Mouse (Mus musculus) MEL (cell line): ENCODE measurements around the gene Camk2b. TPM values are rescaled to one million over a fixed set of nuclear protein-coding genes. Genes with fewer than 3 reads are reported as not detected.

ENCODE experiments used
- DNase-seq: peaks from one replicate; pipeline ENCODE4 v3.0.0; 2011; ENCODE audit warnings: low read depth, low spot score
- H3K27ac ChIP-seq: 2 replicates; pipeline ENCODE4 v1.5.1; 2012; ENCODE audit warnings: low read depth, mild to moderate bottlenecking, control low read depth, low read length, moderate library complexity; ENCODE audit not compliant: control insufficient read depth
- H3K27me3 ChIP-seq, 2 experiments: fragments of 150-350 bp in 1 of 2; sonication (generic) in 1 of 2; 2 replicates each; pipeline ENCODE4 v1.6.1; 2012; ENCODE audit warnings: low read length in 2 of 2, mild to moderate bottlenecking in 2 of 2, improper control_type of control experiment in 1 of 2, moderate library complexity in 1 of 2; ENCODE audit not compliant: insufficient read depth in 2 of 2, control insufficient read depth in 1 of 2
- H3K36me3 ChIP-seq, 2 experiments: 2 replicates each; pipeline ENCODE4 v1.6.1; 2012 to 2014; ENCODE audit warnings: low read length in 2 of 2, improper control_type of control experiment in 1 of 2, inconsistent platforms in 1 of 2, mild to moderate bottlenecking in 1 of 2; ENCODE audit not compliant: insufficient read depth in 2 of 2, control insufficient read depth in 1 of 2
- H3K4me1 ChIP-seq, 2 experiments: fragments of 150-350 bp in 1 of 2; sonication (generic) in 1 of 2; 2 replicates each; pipeline ENCODE4 v1.6.1; 2012; ENCODE audit warnings: low read length in 2 of 2, improper control_type of control experiment in 1 of 2, mild to moderate bottlenecking in 1 of 2; ENCODE audit not compliant: insufficient read depth in 2 of 2, control insufficient read depth in 1 of 2
- H3K4me3 ChIP-seq, 2 experiments: fragments of 150-350 bp in 1 of 2; sonication (generic) in 1 of 2; 2 replicates each; pipeline ENCODE4 v1.5.1; 2012; ENCODE audit warnings: low read depth in 2 of 2, low read length in 2 of 2, mild to moderate bottlenecking in 2 of 2, moderate library complexity in 2 of 2, control low read depth in 1 of 2, improper control_type of control experiment in 1 of 2; ENCODE audit not compliant: control insufficient read depth in 1 of 2, insufficient read depth in 1 of 2
- H3K79me2 ChIP-seq: 2 replicates; pipeline ENCODE4 v1.6.1; 2012; ENCODE audit warnings: mild to moderate bottlenecking, low read length, moderate library complexity; ENCODE audit not compliant: control insufficient read depth, poor library complexity, insufficient read depth
- H3K9ac ChIP-seq: 2 replicates; pipeline ENCODE4 v1.6.1; 2012; ENCODE audit warnings: low read depth, mild to moderate bottlenecking, control low read depth, low read length, moderate library complexity; ENCODE audit not compliant: control insufficient read depth, poor library complexity, severe bottlenecking
- H3K9me3 ChIP-seq: fragments of 150-350 bp; sonication (generic); replicated peaks from 2 replicates; pipeline ENCODE4 v1.6.1; 2012; ENCODE audit warnings: mild to moderate bottlenecking, low read length, improper control_type of control experiment, moderate library complexity; ENCODE audit not compliant: insufficient read depth
- E2F4 ChIP-seq: IDR thresholded peaks from 2 replicates; pipeline ENCODE4 v1.6.1; 2011; ENCODE audit warnings: low read depth, low read length, improper control_type of control experiment, borderline replicate concordance
- ETS1 ChIP-seq: IDR thresholded peaks from 2 replicates; pipeline ENCODE4 v1.6.1; 2012; ENCODE audit warnings: low read depth, mild to moderate bottlenecking, inconsistent platforms, low read length, improper control_type of control experiment, moderate library complexity
- GATA1 ChIP-seq: IDR thresholded peaks from 2 replicates; pipeline ENCODE4 v1.6.1; 2011; ENCODE audit warnings: low read depth, low read length, improper control_type of control experiment
- KAT2A ChIP-seq: conservative IDR thresholded peaks from 2 replicates; pipeline ENCODE4 v1.6.1; 2012; ENCODE audit warnings: low read depth, low read length, improper control_type of control experiment, inconsistent platforms
- MAX ChIP-seq: IDR thresholded peaks from 2 replicates; pipeline ENCODE4 v1.6.1; 2011; ENCODE audit warnings: low read length, improper control_type of control experiment
- MAZ ChIP-seq: IDR thresholded peaks from 2 replicates; pipeline ENCODE4 v1.6.1; 2012; ENCODE audit warnings: low read depth, mild to moderate bottlenecking, inconsistent platforms, low read length, improper control_type of control experiment
- MEF2A ChIP-seq: IDR thresholded peaks from 2 replicates; pipeline ENCODE4 v1.6.1; 2014; ENCODE audit warnings: low read depth, mild to moderate bottlenecking, inconsistent platforms, low read length, improper control_type of control experiment; ENCODE audit not compliant: poor library complexity, insufficient replicate concordance, severe bottlenecking; ENCODE audit errors: extremely low read depth
- MYB ChIP-seq: IDR thresholded peaks from 2 replicates; pipeline ENCODE4 v1.6.1; 2011; ENCODE audit warnings: mild to moderate bottlenecking, low read depth, low read length, improper control_type of control experiment
- MYC ChIP-seq: IDR thresholded peaks from 2 replicates; pipeline ENCODE4 v1.6.1; 2011; ENCODE audit warnings: low read depth, mild to moderate bottlenecking, low read length, improper control_type of control experiment, moderate library complexity
- NRF1 ChIP-seq: IDR thresholded peaks from 2 replicates; pipeline ENCODE4 v1.6.1; 2014; ENCODE audit warnings: low read depth, mild to moderate bottlenecking, inconsistent platforms, low read length, improper control_type of control experiment, moderate library complexity; ENCODE audit not compliant: poor library complexity, insufficient read depth, severe bottlenecking
- POLR2A ChIP-seq, 2 experiments: IDR thresholded peaks; 2 replicates each; pipeline ENCODE4 v1.6.1; 2011 to 2012; ENCODE audit warnings: low read length in 2 of 2, mild to moderate bottlenecking in 2 of 2, control low read depth in 1 of 2, improper control_type of control experiment in 1 of 2, low read depth in 1 of 2, moderate library complexity in 1 of 2; ENCODE audit not compliant: control insufficient read depth in 1 of 2, insufficient read depth in 1 of 2, poor library complexity in 1 of 2
- POLR2AphosphoS2 ChIP-seq: IDR thresholded peaks from 2 replicates; pipeline ENCODE4 v1.6.1; 2011; ENCODE audit warnings: low read length, improper control_type of control experiment
- POLR2AphosphoS5 ChIP-seq: IDR thresholded peaks from 2 replicates; pipeline ENCODE4 v1.6.1; 2012; ENCODE audit warnings: low read depth, borderline replicate concordance, mild to moderate bottlenecking, inconsistent platforms, low read length, moderate library complexity, mixed read lengths
- RAD21 ChIP-seq: IDR thresholded peaks from 2 replicates; pipeline ENCODE4 v1.6.1; 2011; ENCODE audit warnings: mild to moderate bottlenecking, low read depth, low read length, improper control_type of control experiment
- USF1 ChIP-seq: IDR thresholded peaks from 2 replicates; pipeline ENCODE4 v1.6.1; 2014; ENCODE audit warnings: low read depth, mild to moderate bottlenecking, inconsistent platforms, low read length, improper control_type of control experiment, moderate library complexity
- USF2 ChIP-seq, 2 experiments: IDR thresholded peaks; 2 replicates each; pipeline ENCODE4 v1.6.1; 2011 to 2012; ENCODE audit warnings: improper control_type of control experiment in 2 of 2, low read length in 2 of 2, borderline replicate concordance in 1 of 2, inconsistent platforms in 1 of 2, low read depth in 1 of 2, mild to moderate bottlenecking in 1 of 2; ENCODE audit not compliant: insufficient read depth in 1 of 2
- ZC3H11A ChIP-seq: IDR thresholded peaks from 2 replicates; pipeline ENCODE4 v1.6.1; 2012; ENCODE audit warnings: low read depth, mild to moderate bottlenecking, inconsistent platforms, low read length, improper control_type of control experiment
- ZNF384 ChIP-seq: IDR thresholded peaks from 2 replicates; pipeline ENCODE4 v1.6.1; 2012; ENCODE audit warnings: low read depth, mild to moderate bottlenecking, inconsistent platforms, low read length, improper control_type of control experiment
- polyA plus RNA-seq, 2 experiments: library from polyadenylated mRNA; stranded (reverse) in 1 of 2; unstranded in 1 of 2; fragments of >175 nt in 1 of 2; fragments of >200 nt in 1 of 2; gene quantifications; 2 replicates each; pipeline versions ENCODE4 v1.2.1 to v1.2.4; 2012; ENCODE audit warnings: low replicate concordance in 2 of 2, low read depth in 1 of 2; ENCODE audit not compliant: insufficient read length in 2 of 2, insufficient read depth in 1 of 2, missing spikeins in 1 of 2
- total RNA-seq: library from RNA; depleted of rRNA; stranded (reverse); fragments of 300-350 nt; gene quantifications from 2 replicates; pipeline ENCODE4 v1.2.3, GENCODE M21; 2012

Gene Camk2b
- total and polyA plus RNA-seq, 3 experiments = 0.04 TPM; not detected in 1

DNA sequence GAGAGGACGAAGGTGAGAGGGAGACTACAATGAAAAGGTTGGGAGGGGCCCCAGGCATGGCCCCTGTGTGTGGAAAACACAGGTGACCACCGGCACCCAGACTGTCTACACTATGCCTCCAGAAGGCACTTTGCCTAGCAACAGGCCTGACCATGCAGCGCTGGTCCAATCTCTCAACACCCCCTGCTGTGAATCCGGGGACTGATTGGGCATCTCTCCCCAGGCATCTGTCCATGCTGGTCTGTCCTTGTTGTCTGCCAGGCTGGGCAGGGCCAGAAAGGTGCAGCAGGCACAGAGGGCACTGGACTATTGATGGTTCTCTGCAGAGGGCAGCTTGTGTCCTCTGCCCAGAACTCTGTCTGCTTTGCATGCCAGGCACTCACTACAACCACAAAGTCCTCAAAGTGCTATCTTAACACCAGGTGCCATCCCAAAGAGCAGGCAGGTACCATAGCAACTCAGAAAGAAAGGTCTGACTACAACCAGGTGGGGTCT is 16.0 kb downstream of the Camk2b start:
- H3K4me3 ChIP-seq = no peak overlapping the region
- H3K4me1 ChIP-seq = no peaks in the 10 kb centered on the region
- no peaks in the 10 kb centered on the region for H3K36me3 ChIP-seq
- H3K9me3 ChIP-seq = no peaks in the 10 kb centered on the region
- no peak overlapping the region for H3K9ac ChIP-seq
- H3K79me2 ChIP-seq = no peaks in the 10 kb centered on the region
- TF ChIP-seq POLR2A (IDR thresholded peaks at IDR 0.05; ENCODE audit: control insufficient read depth in 1 of 2, insufficient read depth in 1 of 2, low read depth in 1 of 2, low read length in 2 of 2, poor library complexity in 1 of 2) (no peak), MAX (no peak), ZNF384 (no peak), MYC (no peak), RAD21 (no peak), USF2 (IDR thresholded peaks at IDR 0.05; ENCODE audit: borderline replicate concordance in 1 of 2, insufficient read depth in 1 of 2, low read depth in 1 of 2, low read length in 2 of 2) (no peak), MAZ (no peak), GATA1 (no peak), POLR2AphosphoS2 (no peak), POLR2AphosphoS5 (no peak)
- peaks cover 7 to 18% of the 10 kb centered on the region in 2 experiments for H3K27me3 ChIP-seq
- no peak for DNase-seq
- H3K27ac ChIP-seq = no peak overlapping the region

- DNase-seq = no peak
- H3K27ac ChIP-seq = no peak overlapping the region
- no peaks in the 10 kb centered on the region for H3K36me3 ChIP-seq
- TF ChIP-seq USF1 (no peak), NRF1 (no peak), MEF2A (no peak), MYB (no peak), KAT2A (no peak), ZC3H11A (no peak), E2F4 (no peak), ETS1 (no peak), MAZ (no peak)
- H3K9me3 ChIP-seq = no peaks in the 10 kb centered on the region
- H3K4me3 ChIP-seq = no peak overlapping the region
- H3K79me2 ChIP-seq = no peaks in the 10 kb centered on the region
- peaks cover 6 to 18% of the 10 kb centered on the region in 2 experiments for H3K27me3 ChIP-seq
- no peak overlapping the region for H3K9ac ChIP-seq
- no peaks in the 10 kb centered on the region for H3K4me1 ChIP-seq
These were observed 18.0 kb downstream of the Camk2b start for GRCm38 (mm10) chr11:6048208-6048607.
